Mouse (Mus musculus) kidney, adult 2 months (tissue): Measurements from ENCODE around the gene Gm49321.

Source experiments
- CTCF ChIP-seq: fragments of 200-500 bp; conservative IDR thresholded peaks from 2 replicates; pipeline ENCODE4 v1.5.1; 2011; ENCODE audit warnings: low read depth, mild to moderate bottlenecking, control low read depth, low read length, moderate library complexity, mixed read lengths; ENCODE audit not compliant: insufficient read depth, insufficient read length
- POLR2A ChIP-seq: fragments of 200-500 bp; IDR thresholded peaks from one replicate; pipeline ENCODE4 v1.6.1; 2011; ENCODE audit warnings: low read depth, low read length, control low read depth

GRCm38 (mm10) chr12:73905555-73905954, 31.9 kb upstream of the Gm49321 start:
- TF ChIP-seq CTCF (no peak), POLR2A (no peak)
